Mouse (Mus musculus) embryo, embryonic 10 days (tissue): ENCODE measurements around the gene Gm5129.

ENCODE experiments used
- DNase-seq: peaks from one replicate; pipeline ENCODE4 v3.0.0-alpha.2; 2015; ENCODE audit warnings: low spot score

Gene Gm5129

GRCm38 (mm10) chr5:29725369-29725768 lies 10.4 kb downstream of the Gm5129 start:
- DNase-seq = no peak

- no peak for DNase-seq
These were observed 14.6 kb downstream of the Gm5129 start for GRCm38 (mm10) chr5:29721159-29721558.

GRCm38 (mm10) chr5:29712906-29713305 lies 22.8 kb downstream of the Gm5129 start:
- DNase-seq = no peak

GRCm38 (mm10) chr5:29711631-29712030 lies 24.1 kb downstream of the Gm5129 start:
- DNase-seq = no peak

DNA sequence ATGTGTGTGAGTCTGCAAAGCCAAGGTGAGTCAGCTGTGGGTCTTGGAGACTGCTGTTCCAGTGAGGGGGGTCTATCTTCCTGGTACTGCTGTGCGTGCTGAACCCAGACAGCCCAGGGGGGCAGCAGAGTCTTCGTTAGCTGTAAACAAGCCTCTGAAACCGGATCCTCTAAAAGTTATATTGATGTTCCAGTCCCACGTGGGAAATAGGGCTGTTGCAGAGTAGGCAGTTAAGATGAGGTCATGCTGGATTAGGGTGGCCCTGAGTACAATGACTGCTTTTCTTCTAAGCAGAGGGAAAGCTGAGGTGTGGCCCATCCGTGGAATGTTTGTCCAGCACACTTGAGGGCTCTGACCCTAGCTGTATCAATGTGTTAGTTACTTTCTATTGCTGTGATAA lies 27.5 kb downstream of the Gm5129 start:
- DNase-seq = peak; percentile 31

DNA sequence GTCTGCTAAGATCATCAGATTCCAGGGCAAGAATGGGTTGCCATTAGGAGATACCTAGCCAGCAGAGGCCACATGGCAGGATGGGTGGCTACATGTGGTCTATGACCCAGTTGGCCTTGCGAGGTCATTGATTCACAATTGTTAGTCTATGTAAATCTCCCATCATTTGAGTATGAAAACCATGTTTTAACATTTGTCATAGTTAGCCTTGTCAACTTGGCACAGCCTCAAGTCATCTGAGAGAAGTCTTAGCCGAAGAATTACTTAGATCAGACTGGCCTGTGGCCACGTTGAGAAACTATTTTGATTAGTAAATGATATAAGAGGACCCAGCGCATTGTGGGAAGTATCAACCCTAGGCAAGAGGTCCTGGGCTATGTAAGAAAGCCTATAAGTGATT lies 28.5 kb downstream of the Gm5129 start:
- DNase-seq = no peak

- no peak for DNase-seq
These were observed 36.1 kb downstream of the Gm5129 start for GRCm38 (mm10) chr5:29699520-29700202.

- DNase-seq = no peak
These were observed 37.2 kb downstream of the Gm5129 start for GRCm38 (mm10) chr5:29698493-29698892.

DNA sequence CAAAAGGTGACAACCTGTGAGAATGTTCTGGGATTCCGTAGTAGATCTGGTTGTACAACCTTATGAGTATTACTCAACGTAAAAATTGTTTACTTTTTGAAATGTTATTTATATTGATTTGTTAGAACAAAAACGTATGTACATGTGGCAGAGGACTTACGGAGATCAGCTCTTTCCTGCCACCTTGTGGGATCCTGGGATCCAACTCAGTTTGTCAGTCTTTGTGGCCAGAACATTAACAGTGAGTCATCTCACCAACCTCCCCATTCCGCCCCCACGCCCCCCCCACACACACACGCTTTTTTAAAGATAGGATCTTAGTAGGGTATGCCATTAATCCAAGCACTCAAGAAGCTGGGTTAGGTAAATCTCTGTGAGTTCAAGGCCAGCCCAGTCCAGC lies 47.4 kb downstream of the Gm5129 start:
- DNase-seq = no peak

DNA sequence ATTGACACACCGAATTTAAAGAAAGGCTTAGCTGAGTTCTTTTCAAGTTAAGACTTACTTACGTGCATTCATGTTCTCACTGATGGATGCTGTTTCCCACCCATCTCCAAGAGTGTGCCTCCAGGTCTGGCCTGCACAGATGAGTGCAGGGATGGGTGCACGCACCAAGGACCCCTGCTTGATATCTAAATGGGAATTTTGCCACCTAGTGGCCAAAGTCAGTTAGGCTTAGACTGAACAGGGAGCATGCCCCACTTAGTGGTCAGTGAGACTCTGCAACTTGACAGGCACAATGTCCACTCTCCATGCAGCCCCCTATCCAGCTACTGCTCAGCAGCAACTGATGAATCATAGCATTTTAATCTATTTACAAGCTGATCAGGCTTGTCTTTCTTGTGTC lies 48.1 kb downstream of the Gm5129 start:
- DNase-seq = peak; percentile 84
